Mouse (Mus musculus) stomach, postnatal 0 days (tissue): ENCODE results near the gene Iqce. TPM values are rescaled to one million over a fixed set of nuclear protein-coding genes. Genes with fewer than 3 reads are reported as not detected.

ENCODE experiments used
- ATAC-seq: fragments of 200-750 bp; cut with Nextera tagmentation; 2 replicates; pipeline ENCODE4 v1.8.0; 2017; ENCODE audit not compliant: low FRiP score, low TSS enrichment
- DNase-seq: peaks from one replicate; pipeline ENCODE4 v3.0.0-alpha.2; 2016; ENCODE audit warnings: low spot score
- H3K27ac ChIP-seq: fragments of 300-500 bp; sonication (generic); replicated peaks from 2 replicates; pipeline ENCODE4 v1.5.1; 2014; ENCODE audit warnings: mild to moderate bottlenecking, control low read depth
- H3K27me3 ChIP-seq: fragments of 300-500 bp; sonication (generic); 2 replicates; pipeline ENCODE4 v1.6.1; 2014; ENCODE audit warnings: low read length; ENCODE audit not compliant: control insufficient read depth, insufficient read depth
- H3K36me3 ChIP-seq: fragments of 300-500 bp; sonication (generic); 2 replicates; pipeline ENCODE4 v1.6.1; 2014; ENCODE audit warnings: low read length, mixed read lengths; ENCODE audit not compliant: control insufficient read depth, insufficient read depth
- H3K4me1 ChIP-seq: fragments of 300-500 bp; sonication (generic); replicated peaks from 2 replicates; pipeline ENCODE4 v1.6.1; 2014; ENCODE audit warnings: antibody characterized with exemption; ENCODE audit not compliant: control insufficient read depth, insufficient read depth
- H3K4me2 ChIP-seq: fragments of 300-500 bp; sonication (generic); replicated peaks from 2 replicates; pipeline ENCODE4 v1.6.1; 2014; ENCODE audit warnings: low read depth, mild to moderate bottlenecking, control low read depth, moderate library complexity
- H3K4me3 ChIP-seq: fragments of 300-500 bp; sonication (generic); 2 replicates; pipeline ENCODE4 v1.5.1; 2014; ENCODE audit warnings: low read depth, low read length, control low read depth
- H3K9ac ChIP-seq: fragments of 300-500 bp; sonication (generic); 2 replicates; pipeline ENCODE4 v1.6.1; 2014; ENCODE audit warnings: mild to moderate bottlenecking, low read length, control low read depth, mixed read lengths
- H3K9me3 ChIP-seq: fragments of 300-500 bp; sonication (generic); 2 replicates; pipeline ENCODE4 v1.6.1; 2016; ENCODE audit warnings: low read length; ENCODE audit not compliant: control insufficient read depth
- CTCF ChIP-seq: IDR thresholded peaks from 2 replicates; pipeline ENCODE4 v1.5.1; 2016; ENCODE audit warnings: antibody characterized with exemption, low read depth, mild to moderate bottlenecking, moderate library complexity
- EP300 ChIP-seq: optimal IDR thresholded peaks from 2 replicates; pipeline ENCODE3; 2016; ENCODE audit warnings: antibody characterized with exemption
- WGBS: fragments of 180-500 bp; shearing (Covaris S2); extraction: QIAGEN DNeasy Blood & Tissue Kit; methylation state at CpG from one replicate; pipeline ENCODE4 v1.1.7; 2014; 5-methylcytosine and 5-hydroxymethylcytosine counted together
- polyA plus RNA-seq: library from polyadenylated mRNA; unstranded; fragments of >200 nt; fragmentation: Nextera tagmentation; extraction: Ambion mirVana; gene quantifications from 2 replicates; pipeline ENCODE4 v1.2.1, GENCODE M21; 2015

The Iqce gene
- polyA plus RNA-seq, 1 experiment from 2014 or later, result 6.0 TPM

- ATAC-seq (no peak), DNase-seq (no peak)
- 0 out of 2 replicates have a peak, but pooled peaks cover 2% of the 10 kb centered on the region for H3K4me1 ChIP-seq
- H3K9me3 ChIP-seq, result no peaks in the 10 kb centered on the region
- no peaks in the 10 kb centered on the region for H3K36me3 ChIP-seq
- no peaks in the 10 kb centered on the region for H3K27me3 ChIP-seq
- H3K4me2 ChIP-seq, result no peak overlapping the region
- TF ChIP-seq EP300 (no peak), CTCF (no peak)
- no peak overlapping the region for H3K4me3 ChIP-seq
- WGBS, result 61% methylated on average over 17 of the region's 17 CpGs
- no peak overlapping the region for H3K9ac ChIP-seq
- H3K27ac ChIP-seq, result no peak overlapping the region
These were observed 39.2 kb downstream of the Iqce start for GRCm38 (mm10) chr5:140662741-140663592.

GRCm38 (mm10) chr5:140661875-140662643 is 40.1 kb downstream of the Iqce start:
- no peak for ATAC-seq
- H3K36me3 ChIP-seq, result no peaks in the 10 kb centered on the region
- H3K4me1 ChIP-seq, result 0 out of 2 replicates have a peak, but pooled peaks cover 2% of the 10 kb centered on the region
- no peaks in the 10 kb centered on the region for H3K9me3 ChIP-seq
- H3K4me2 ChIP-seq, result no peak overlapping the region
- WGBS, result 54% methylated on average over 12 of the region's 12 CpGs
- no peak overlapping the region for H3K27ac ChIP-seq
- H3K27me3 ChIP-seq, result no peaks in the 10 kb centered on the region
- H3K9ac ChIP-seq, result no peak overlapping the region
- DNase-seq, result no peak
- TF ChIP-seq CTCF, result no peak
- TF ChIP-seq EP300, result no peak
- no peak overlapping the region for H3K4me3 ChIP-seq

- TF ChIP-seq CTCF (no peak), EP300 (no peak)
- DNase-seq (no peak), ATAC-seq (no peak)
- no peak overlapping the region for H3K27ac ChIP-seq
- no peak overlapping the region for H3K4me3 ChIP-seq
- no peak overlapping the region for H3K4me2 ChIP-seq
- no peaks in the 10 kb centered on the region for H3K36me3 ChIP-seq
- H3K9me3 ChIP-seq, result no peaks in the 10 kb centered on the region
- no peaks in the 10 kb centered on the region for H3K27me3 ChIP-seq
- H3K4me1 ChIP-seq, result 0 out of 2 replicates have a peak, but pooled peaks cover 2% of the 10 kb centered on the region
- WGBS, result 60% methylated on average over 8 of the region's 8 CpGs
- no peak overlapping the region for H3K9ac ChIP-seq
These were observed 40.8 kb downstream of the Iqce start for GRCm38 (mm10) chr5:140661427-140661826.

GRCm38 (mm10) chr5:140660398-140660797 is 41.8 kb downstream of the Iqce start:
- H3K4me2 ChIP-seq, result no peak overlapping the region
- DNase-seq (no peak), ATAC-seq (no peak)
- H3K27me3 ChIP-seq, result no peaks in the 10 kb centered on the region
- H3K36me3 ChIP-seq, result no peaks in the 10 kb centered on the region
- H3K4me1 ChIP-seq, result 0 out of 2 replicates have a peak, but pooled peaks cover 2% of the 10 kb centered on the region
- no peak overlapping the region for H3K27ac ChIP-seq
- 30% methylated on average over 1 of the region's 1 CpGs for WGBS
- no peak overlapping the region for H3K9ac ChIP-seq
- no peak overlapping the region for H3K4me3 ChIP-seq
- TF ChIP-seq CTCF (no peak), EP300 (no peak)
- no peaks in the 10 kb centered on the region for H3K9me3 ChIP-seq

- Histone ChIP-seq H3K4me3 (no peak overlapping the region), H3K9ac (peak overlapping the region; percentile 5; the same call in 1 of the 2 replicates), H3K27ac (no peak overlapping the region), H3K36me3 (no peaks in the 10 kb centered on the region), H3K9me3 (no peaks in the 10 kb centered on the region), H3K27me3 (no peaks in the 10 kb centered on the region), H3K4me2 (no peak overlapping the region), H3K4me1 (0 out of 2 replicates have a peak, but pooled peaks cover 2% of the 10 kb centered on the region)
- 49% methylated on average over 16 of the region's 16 CpGs for WGBS
- ATAC-seq, result no peak
- TF ChIP-seq EP300 (no peak), CTCF (no peak)
- peak; percentile 44 for DNase-seq
These were observed 42.4 kb downstream of the Iqce start for GRCm38 (mm10) chr5:140659607-140660272.
